Mouse (Mus musculus): ENCODE data around the gene Hip1r.

Gene Hip1r

GRCm38 (mm10) chr5:124017941-124018340 is 44.5 kb downstream of the Hip1r start:
- no peak for DNase-seq (ENCODE audit: low read depth, low spot score)

DNA sequence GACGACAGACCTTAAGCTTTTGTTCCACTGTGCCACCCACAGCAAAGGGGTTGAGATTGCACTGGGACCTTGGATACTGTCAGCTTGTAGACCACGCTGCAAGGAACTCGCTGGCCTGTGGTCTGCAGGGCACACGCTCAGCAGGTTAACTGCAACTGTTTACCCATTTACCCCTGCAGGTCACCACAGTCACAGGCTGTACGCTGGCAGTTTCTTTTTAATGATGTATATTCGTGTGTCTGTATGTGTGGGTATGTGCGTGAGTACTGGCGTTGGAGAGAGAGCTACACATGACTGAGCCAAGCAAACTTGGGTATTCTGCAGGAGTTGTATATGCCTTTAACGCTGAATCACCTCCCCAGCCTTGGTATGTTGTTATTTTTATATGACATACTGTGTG is 45.2 kb downstream of the Hip1r start:
- DNase-seq (ENCODE audit: low read depth, low spot score), result no peak

- DNase-seq (ENCODE audit: low read depth, low spot score), result no peak
Measured at GRCm38 (mm10) chr5:124019348-124020216, 46.2 kb downstream of the Hip1r start.

DNA sequence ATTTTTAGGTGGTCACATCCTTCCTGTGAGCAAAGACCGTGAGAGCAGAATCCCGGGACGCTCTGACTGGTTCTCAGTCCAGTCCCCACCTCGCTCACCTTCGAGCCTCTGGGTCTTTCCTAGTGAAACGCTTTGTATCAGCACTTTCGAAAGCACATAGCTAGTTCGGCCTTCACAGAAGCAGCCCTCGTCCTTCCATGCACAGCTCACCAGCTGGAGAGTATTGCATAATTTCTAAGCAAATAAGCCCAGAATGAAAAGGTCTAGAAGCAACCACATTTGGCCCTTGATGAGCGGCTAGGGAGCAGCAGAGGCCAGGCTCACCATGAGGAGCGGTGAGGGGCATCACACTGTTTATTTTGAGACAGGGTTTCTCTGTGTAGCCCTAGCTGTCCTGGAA is 47.7 kb downstream of the Hip1r start:
- DNase-seq (ENCODE audit: low read depth, low spot score), result no peak

DNA sequence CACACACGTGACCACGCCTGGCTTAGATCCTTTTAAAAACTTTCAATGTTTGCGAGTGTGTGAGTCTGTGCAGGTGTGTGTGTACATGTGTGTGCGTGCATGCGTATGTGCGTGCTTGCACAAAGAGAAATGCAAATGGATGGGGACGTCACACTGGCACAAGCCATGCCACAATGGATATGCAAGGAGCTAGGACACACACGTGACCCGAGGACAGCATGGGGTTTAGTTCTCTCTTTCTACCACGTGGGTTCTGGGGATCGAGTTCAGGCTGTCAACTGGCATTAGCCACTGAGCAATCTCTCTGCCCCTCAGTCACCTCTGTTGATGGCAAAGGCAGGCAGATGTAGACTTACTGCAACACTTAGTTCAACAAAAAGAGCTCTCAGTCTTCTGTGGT is 48.3 kb downstream of the Hip1r start:
- no peak for DNase-seq (ENCODE audit: low read depth, low spot score)

DNA sequence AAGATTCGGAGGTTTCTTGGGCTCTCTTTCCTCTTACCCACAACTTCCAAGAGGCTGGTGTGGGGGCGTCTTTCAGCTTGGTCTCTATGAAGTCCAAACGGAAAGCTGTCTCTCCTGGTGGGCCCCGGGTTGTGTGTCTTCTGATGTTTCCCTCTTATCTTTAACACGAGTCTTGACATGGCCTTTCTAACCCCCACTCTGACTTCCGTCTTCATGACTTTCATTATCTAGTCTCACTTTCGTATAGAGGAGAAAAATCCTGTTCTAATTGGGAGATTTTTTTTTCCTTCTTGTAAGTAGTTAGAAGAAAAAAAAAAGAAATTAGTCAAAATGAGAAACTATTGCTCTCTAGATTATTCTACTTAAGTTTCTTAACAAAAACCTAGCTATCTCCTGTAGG is 48.9 kb downstream of the Hip1r start:
- DNase-seq (ENCODE audit: low read depth, low spot score), result no peak

DNA sequence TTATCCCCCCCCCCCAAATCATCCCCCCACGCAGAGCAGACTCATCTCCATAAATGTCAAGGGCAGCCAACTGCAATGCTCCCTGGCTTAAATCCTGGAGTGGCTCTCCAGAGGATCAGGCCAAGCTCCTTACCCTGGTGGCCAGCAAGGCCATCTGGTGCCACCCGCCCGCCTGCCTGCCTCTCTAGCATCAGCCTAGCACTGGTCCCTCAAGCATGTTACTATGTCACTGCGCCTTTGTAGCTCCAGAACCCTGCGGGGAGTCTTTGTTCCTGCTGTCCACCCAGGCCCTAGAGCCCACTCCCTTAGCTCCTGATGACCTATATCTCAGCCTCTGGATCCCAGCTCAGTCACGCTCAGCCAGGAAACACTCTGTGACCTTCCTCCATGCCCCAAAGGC is 51.2 kb downstream of the Hip1r start:
- no peak for DNase-seq (ENCODE audit: low read depth, low spot score)

DNA sequence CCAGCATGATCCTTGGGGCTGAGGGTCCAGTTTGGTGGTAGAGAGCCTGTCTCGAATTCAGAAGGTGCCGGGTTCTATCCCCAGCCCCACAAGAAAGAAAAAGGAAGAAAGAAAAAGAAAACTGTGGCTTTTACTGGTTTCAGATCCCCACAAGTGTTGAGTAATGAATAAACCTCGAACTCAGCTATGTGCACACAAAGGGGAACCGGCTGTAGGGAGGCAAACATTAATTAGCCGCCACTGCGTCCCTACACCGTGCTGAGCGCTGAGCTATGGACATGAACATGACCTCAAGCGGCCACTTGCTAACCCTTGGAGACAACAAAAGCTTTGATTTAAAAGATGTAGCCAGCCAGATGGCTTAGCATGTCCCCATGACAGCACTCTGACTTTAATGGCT is 51.7 kb downstream of the Hip1r start:
- no peak for DNase-seq (ENCODE audit: low read depth, low spot score)

DNA sequence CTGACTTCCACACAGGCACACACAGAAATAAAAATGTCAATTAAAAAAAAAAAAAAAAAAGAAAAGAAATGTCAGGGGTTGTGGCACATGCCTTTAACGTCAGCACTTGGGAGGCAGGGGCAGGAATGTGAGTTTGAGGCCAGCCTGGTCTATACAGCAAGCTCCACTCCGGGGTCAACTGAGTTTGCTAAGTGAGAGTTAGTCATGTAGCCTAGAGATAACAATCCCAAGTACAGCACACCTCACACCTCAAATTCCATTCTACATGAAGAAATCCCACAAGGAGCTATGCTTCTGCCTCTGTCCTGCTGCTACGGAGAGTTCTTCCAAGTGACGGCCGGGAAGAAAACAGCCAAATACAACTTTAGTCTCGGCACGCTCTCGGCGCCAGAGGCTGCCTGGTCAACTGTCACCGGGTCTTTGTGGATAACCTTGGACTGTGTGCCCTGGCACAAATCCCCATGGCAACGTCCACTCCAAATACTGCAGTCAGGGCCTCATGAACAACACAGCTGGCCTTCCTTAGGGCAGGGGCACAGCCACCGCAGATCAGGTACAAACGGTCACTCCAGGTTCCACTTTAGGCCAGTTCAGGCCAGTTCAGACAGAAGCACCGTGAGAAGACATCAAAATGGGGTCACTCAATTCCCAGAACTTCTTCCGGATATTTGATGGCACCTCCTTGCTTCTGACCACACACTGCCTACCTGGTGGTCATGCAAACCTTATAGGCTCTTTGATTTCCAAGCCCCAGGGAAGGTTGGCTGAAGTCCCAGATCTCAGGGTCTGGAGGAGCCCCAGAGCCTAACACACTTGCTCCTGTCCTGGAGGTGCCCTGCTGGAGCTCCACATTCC is 52.4 kb downstream of the Hip1r start:
- no peak for DNase-seq (ENCODE audit: low read depth, low spot score)

DNA sequence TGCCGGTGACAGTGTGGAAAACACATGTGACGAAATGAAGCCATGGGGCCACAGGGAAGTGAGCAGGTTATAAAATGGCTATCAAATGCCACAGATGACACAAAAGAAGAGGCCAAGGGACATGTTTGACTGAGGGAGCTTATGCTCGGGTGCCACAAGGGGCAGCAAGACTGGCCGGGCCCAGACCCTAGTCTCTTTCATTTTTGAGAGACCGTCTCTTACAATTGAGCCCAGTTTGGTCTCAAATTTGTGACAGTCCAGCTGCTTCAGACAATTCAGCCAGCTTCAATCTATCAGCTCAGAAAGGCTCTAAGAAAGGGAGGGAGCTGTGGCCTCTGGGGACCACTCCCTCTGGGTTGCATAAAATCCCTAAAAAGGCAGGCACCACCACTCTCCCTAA is 53.1 kb downstream of the Hip1r start:
- DNase-seq (ENCODE audit: low read depth, low spot score), result no peak

DNA sequence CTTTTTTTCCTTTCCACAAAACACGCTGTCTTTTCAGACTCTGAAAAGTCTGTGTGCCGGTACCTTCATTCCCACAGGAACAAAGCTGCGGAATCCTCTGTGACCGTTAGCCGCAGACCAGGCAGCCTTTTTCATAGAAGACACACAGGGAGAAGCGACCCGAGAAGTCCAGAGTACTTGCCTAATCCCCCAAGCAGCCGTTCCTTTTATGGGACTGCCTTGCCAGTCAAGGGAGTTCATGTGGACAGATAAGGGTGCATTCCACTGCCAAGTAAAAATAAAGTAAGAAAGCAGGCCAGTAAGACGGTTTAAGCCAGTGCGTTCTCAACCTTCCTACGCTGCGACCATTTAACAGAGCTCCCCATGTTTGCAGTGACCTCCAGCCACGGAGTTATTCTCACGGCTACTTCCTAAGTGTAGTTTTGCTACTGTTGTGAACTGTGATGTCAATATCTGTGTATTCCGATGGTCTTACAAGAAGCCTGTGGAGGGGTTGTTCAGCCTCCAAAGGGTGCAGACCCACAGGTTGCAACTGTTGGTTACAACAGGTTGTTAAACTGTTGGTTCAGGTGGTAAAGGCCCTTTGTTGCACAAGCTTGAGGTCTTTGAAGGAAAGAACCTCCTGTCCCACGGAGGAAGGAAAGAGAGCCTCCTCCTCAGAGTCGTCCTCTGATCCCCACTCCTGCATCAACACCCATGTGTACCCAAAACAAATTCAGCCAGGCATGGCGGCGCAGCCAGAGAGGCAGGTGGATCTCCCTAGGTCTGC is 54.5 kb downstream of the Hip1r start:
- DNase-seq (ENCODE audit: low read depth, low spot score), result no peak

DNA sequence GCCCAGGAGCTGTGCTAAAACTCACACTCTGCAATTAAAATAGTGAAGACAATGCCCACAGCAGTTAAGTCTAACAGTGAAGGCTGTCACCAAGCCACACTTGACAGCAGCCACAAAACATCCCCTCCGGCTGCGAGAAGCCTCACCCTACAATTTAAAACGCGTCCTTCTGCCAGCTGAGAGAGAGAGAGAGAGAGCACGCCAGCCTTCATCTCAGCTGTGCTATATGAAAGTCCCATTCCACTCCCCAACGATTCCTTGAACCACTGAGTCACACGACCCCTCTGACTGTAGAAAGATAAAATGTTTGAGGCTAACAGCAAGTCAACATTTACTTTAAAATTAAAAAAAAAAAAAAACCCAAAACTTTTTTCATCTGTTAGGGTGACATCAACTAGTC is 55.3 kb downstream of the Hip1r start:
- DNase-seq (ENCODE audit: low read depth, low spot score), result no peak

DNA sequence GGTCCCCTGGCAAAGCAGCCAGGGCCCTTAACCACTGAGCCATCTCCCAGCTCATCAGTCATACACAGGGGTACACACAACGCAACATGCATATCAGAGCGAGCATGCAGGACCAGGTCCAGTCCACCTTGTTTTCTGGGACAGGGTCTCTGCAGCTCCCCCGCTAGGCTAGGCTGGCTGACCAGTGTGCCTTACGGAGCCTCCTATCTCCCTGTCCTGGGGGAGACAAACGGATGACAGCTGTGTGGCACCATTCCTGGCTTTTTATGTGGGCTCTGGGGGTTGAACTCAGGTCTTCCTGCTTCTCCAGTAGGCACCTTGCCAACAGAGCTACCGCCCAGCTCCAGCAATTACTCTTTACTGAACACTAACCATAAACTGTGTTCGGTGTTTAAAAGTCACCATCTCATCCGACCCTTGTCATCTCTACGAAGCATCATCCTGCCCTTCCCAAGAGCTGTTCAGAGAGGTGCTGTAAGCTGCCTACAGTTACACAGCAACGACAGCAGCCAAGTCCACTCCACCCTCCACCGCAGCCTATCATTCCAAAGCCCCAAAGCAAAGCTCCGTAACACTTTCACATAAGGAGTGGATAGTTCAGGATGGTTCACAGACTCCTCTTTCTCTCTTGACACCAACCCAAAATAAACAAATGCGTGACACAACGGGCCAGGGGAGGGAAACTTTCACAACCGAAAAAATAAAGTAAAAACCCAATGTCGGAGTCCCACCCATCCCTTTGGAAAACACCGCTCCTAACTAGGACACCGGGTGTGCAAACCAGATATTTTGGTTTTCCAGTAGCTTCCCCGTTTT is 56.0 kb downstream of the Hip1r start:
- DNase-seq (ENCODE audit: low read depth, low spot score), result no peak

GRCm38 (mm10) chr5:124030386-124031067 is 57.1 kb downstream of the Hip1r start:
- no peak for DNase-seq (ENCODE audit: low read depth, low spot score)

- no peak for DNase-seq (ENCODE audit: low read depth, low spot score)
Measured at GRCm38 (mm10) chr5:124031068-124031955, 57.9 kb downstream of the Hip1r start.

DNA sequence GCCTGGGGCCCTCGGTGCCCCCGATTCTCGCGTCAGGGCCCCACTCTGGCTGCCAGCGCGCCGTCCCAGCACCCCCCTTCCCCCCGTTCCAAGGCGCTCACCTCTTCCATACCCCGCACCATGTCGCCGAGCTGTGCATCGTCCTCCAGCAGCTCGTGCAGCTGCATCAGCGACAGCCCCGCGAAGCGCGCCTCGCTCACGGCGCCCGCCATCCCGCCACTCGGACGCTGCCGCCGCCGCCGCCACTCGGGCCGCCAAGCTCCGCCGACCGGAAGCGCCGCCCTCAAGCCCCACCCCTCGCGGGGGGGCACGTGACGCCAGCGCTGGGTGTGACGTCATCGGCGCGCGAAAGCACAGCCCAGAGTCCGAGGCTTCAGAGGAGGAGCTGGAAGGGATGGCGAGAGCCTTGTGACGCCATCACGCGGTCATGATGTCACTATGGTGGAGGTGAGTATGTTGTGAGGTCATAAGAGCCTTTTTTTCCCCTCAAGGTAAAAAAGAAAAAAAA is 58.6 kb downstream of the Hip1r start, which contains the start of gene Vps37b:
Gene Vps37b (minus strand): TSS at position 270 of the 508 bp plus-strand sequence.
- DNase-seq (ENCODE audit: low read depth, low spot score), result peak; percentile 78

DNA sequence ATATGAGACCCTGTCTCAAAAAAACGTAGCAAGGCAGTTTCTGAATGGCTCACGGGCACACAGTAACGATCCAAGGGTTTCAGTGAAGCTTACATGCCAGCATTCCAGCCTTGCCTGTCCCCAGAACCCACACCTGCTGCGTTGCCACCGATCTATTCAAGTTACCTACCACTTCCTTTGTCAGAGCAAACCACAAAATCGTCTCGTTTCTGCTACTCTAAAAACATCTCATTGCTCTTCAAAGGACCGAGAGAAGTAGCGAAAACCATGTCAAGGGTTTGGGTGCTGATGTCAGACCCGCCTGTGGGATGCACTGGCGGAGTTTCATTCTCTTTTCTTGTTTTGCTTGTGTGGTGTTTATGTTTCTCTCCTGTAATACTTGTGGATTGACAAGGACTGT is 61.0 kb downstream of the Hip1r start:
- no peak for DNase-seq (ENCODE audit: low read depth, low spot score)

GRCm38 (mm10) chr5:124035406-124035805 is 62.0 kb downstream of the Hip1r start:
- no peak for DNase-seq (ENCODE audit: low read depth, low spot score)

- DNase-seq (ENCODE audit: low read depth, low spot score), result no peak
Measured at GRCm38 (mm10) chr5:124035806-124036205, 62.4 kb downstream of the Hip1r start.
